Mouse (Mus musculus): ENCODE measurements around the gene Acoxl.

DNA sequence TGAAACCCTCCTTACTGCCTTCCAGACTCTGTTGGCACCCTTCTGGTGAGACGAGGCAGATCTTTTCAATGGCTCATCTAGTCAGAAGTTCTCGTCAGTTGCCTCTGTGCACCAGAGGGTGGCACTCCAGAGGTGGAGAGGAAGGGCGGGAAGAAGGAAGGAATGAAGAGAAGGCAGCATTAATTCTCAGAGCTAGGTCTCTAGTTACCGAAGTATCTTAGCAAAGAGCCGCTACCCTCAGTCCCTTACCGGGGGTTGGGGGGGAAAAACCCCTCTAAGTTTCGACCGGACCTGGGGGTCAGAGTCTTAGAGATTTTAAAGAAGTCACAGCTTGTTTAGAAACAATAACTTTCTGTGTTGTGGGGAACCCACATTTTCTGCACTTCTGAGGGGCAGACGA is 283.8 kb downstream of the Acoxl start:
- peak; percentile 94 for TF ChIP-seq CTCF (conservative IDR thresholded peaks at IDR 0.05; ENCODE audit: insufficient read depth, insufficient read length, low read depth, low read length)
- no peak for TF ChIP-seq POLR2A (IDR thresholded peaks at IDR 0.05; ENCODE audit: low read depth, low read length)
